Mouse (Mus musculus) right cerebral cortex, adult 18-20 months (tissue): ENCODE measurements around the gene Lonrf3.

Experiments
- DNase-seq: peaks from one replicate; pipeline ENCODE4 v3.0.0; 2022; ENCODE audit warnings: mixed read lengths

Gene Lonrf3

DNA sequence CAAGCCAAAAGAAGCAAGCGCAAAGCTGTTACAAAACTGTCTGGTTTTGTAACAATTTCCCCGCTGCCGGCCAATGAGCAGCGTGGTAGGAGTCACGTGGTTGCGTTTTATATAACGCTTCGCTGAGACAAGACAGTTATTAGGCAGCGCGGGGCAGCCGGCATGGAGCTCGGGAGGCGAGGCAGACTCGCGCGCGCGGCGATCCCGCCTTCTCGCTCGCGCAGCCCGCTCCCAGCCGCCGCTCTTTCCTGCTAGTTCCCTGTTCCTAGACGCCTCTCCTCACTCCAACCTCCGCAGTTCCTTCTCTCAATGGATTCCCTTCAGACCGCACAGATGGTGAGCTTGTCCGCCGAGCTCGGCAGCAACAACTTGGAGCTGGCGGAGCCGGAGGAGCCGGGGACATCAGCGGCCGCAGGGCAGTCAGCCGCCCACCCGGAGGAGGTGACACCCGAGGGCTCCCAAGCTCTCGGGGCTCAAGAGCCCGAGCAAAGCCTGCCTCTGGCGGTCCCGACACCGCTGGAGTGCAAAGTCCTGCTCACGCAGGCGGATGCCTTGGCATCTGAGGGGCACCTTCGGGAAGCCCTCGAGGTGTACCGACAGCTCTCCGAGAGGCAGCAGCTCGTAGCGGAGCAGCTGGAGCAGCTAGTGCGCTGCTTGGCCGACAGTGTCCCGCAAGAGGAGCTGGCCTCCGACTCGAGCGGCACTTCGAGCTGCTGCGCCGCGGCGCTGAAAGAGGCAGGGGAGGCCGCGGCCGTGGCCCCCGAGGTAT is at the start of gene Lonrf3:
Gene Lonrf3, plus strand, starts transcription at position 83 of the 769 bp plus-strand sequence.
- peak; percentile 80 for DNase-seq

- DNase-seq: no peak
Observed at GRCm38 (mm10) chrX:36278750-36279149, 49.4 kb upstream of the Lonrf3 start.

GRCm38 (mm10) chrX:36311420-36311819 is 16.7 kb upstream of the Lonrf3 start:
- DNase-seq: peak; percentile 64

- DNase-seq: peak; percentile 25
Observed at GRCm38 (mm10) chrX:36327491-36328255, 480 bp upstream of the Lonrf3 start.

DNA sequence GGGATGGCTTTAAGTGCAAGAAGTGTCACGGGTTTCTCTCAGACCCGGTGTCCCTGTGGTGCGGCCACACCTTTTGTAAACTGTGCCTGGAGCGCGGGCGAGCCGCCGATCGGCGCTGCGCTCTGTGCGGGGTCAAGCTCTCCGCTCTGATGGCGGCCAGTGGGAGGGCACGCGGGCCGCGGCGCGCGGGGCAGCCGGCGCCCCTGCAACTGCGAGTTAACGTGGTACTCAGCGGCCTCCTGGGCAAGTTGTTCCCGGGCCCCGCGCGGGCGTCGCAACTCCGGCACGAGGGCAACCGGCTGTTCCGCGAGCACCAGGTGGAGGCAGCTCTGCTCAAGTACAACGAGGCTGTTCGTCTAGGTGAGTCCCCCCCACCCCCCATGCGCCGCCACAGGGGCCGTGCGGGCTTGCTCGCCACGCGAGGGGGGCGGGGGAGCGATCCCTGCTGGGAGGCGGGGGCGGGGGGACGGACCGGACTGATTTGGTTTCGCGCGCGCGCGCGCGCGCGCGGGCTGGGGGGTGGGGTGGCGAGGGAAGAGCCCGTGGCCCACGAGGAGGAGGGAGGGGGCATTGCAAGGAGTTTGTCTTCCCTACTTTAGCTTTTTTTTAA is 992 bp downstream of the Lonrf3 start:
- DNase-seq: no peak

GRCm38 (mm10) chrX:36329849-36330411 is 1.8 kb downstream of the Lonrf3 start:
- peak; percentile 34 for DNase-seq

DNA sequence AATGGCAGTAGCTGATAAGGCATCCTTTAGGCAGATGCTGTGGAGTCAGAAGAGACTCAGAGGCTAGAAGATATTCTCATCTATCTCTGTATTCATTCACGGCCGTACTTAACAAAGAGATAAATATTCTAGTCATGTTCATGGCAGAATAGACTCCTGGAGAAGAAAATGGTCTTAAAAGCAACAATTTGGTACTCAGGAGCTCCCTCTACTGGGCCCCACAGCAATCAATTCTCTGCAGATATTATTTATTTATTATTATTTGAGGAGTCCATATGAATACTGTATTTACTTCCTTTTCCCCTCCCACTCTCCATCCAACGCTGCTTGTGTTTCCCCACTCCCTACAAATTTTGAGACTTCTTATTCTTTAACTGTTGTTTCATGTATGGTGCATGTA is 24.3 kb downstream of the Lonrf3 start:
- peak; percentile 18 for DNase-seq

DNA sequence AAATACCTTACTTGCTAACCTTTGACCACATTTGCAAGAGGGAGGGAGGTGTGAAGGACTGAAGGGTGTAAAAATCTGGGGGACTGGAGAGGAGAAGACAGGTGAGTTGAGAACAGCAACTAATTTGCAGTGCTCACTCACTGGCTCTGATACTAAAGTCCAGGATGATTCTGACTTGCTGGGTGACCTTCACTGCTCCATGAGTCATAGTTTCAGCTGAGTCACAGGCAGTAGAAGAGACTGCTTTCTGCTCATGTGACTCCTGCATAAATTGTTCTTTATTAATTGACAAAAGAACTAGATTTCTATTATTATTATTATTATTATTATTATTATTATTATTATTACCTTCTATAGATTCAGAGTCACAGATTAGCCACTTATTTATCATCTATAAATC is 57.2 kb downstream of the Lonrf3 start:
- no peak for DNase-seq

DNA sequence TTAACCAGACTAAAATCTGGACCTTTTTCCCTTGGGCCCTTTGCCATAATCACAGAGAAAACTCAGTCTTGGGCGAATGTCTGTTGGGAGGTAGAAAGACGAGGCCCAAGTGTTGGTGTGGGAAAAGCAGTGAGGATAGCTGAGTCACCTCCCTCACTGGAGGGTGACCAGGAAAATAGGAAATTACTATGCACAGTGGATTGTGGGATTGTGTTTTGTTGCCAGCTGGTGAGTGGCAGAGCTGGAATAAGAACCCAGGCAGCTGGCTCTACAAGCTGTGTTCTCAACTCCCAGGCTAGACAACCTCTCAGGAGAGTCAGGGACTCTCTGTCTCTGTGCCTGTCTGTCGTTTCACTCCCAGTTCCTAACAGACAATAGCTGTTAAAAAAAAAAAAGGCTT is 61.8 kb downstream of the Lonrf3 start:
- peak; percentile 72 for DNase-seq

DNA sequence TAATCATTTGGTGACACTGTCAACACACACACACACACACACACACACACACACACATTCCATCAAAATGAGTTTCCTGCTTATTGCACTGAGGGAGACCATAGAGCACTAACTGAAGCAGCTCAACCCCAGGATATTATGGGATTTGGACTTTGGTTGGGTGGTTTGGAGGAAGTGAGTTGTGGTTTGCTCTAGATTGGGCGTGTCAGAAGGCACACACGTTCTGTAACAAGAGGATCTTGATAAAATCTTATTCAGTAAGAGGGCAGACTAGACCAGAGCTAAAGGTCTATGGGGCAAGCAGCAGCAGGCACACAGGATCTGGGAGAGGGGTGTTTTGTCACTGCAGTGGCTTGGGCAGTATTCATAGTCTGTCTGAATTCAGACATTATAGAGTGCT is 62.4 kb downstream of the Lonrf3 start:
- no peak for DNase-seq

- DNase-seq: peak; percentile 49
Observed at GRCm38 (mm10) chrX:36392672-36393071, 64.5 kb downstream of the Lonrf3 start.

DNA sequence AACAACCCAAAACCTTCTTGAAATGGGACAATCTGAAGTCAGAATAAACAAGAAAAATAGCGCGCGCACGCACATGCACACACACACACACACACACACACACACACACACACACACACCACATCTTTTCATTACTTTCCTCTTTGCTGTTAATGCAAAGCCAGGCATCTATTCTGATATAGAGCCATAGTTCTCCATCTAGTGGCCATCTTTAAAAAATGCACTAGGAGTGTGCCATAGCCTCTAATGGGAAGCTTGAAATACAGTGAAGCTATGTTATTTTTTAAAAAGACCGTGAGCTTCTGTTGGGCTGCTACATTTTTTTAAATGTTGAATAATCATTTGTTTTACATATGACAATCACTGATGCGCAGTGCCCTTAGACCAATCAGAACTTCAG is 65.1 kb downstream of the Lonrf3 start:
- DNase-seq: no peak

DNA sequence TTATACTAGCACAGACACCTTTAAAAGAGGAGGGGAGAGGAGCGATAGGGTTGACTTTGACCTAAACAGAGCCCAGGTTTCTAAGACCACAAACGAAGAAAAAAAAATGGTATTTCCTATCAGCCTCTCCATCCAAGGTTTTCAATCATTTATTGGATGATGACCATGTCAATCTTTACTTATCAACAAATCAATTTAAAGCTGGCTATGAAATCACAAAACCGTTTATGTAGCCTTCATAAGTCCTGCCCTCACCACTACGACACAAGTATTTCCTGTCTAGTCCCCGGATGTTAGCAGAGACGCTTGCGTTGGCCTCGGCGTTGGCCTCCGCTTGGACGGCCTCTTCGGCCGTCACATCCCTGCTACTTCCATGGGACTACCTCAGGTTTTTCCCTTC is 72.8 kb downstream of the Lonrf3 start, which contains the start of gene Gm6268:
Gene Gm6268, plus strand, starts transcription at position 301 of the 400 bp plus-strand sequence.
- DNase-seq: no peak

- DNase-seq: no peak
Observed at GRCm38 (mm10) chrX:36402316-36402715, 74.2 kb downstream of the Lonrf3 start.
